Mouse (Mus musculus): ENCODE data around the gene Vwf. TPM values are rescaled to one million over a fixed set of nuclear protein-coding genes. Genes with fewer than 3 reads are reported as not detected.

The Vwf gene
- total and polyA plus RNA-seq, 2 experiments from 2014 or later, result 17.2 to 29.5 TPM

- Histone ChIP-seq H3K9ac (replicated peaks; ENCODE audit: low read length) (no peak overlapping the region), H3K9me3 (ENCODE audit: low read length) (no peaks in the 10 kb centered on the region), H3K27me3 (ENCODE audit: insufficient read depth, low read length) (no peaks in the 10 kb centered on the region), H3K27ac (no peak overlapping the region), H3K36me3 (ENCODE audit: insufficient read depth, low read length) (no peaks in the 10 kb centered on the region), H3K4me2 (ENCODE audit: low read depth, low read length) (no peak overlapping the region), H3K4me1 (ENCODE audit: insufficient read depth, low read length) (peaks cover 10% of the 10 kb centered on the region), H3K4me3 (ENCODE audit: low read length) (no peak overlapping the region)
- DNase-seq (ENCODE audit: low spot score) (no peak), ATAC-seq (no peak)
- 89% methylated on average over 6 of the region's 6 CpGs for WGBS
- TF ChIP-seq CTCF (IDR thresholded peaks at IDR 0.05; ENCODE audit: low read depth), result no peak
Observed at GRCm38 (mm10) chr6:125583666-125584065, 37.1 kb downstream of the Vwf start.

GRCm38 (mm10) chr6:125584266-125584665 lies 37.7 kb downstream of the Vwf start:
- no peak for ATAC-seq
- 97% methylated on average over 15 of the region's 15 CpGs for WGBS
- no peak overlapping the region for H3K4me3 ChIP-seq (ENCODE audit: low read length)

GRCm38 (mm10) chr6:125585579-125585978 lies 39.0 kb downstream of the Vwf start:
- WGBS, result 31% methylated on average over 3 of the region's 3 CpGs
- Histone ChIP-seq H3K4me3 (ENCODE audit: low read length) (no peak overlapping the region), H3K4me2 (ENCODE audit: low read depth, low read length) (no peak overlapping the region), H3K27me3 (ENCODE audit: insufficient read depth, low read length) (no peaks in the 10 kb centered on the region), H3K4me1 (ENCODE audit: insufficient read depth, low read length) (peaks cover 9% of the 10 kb centered on the region; the same call in 1 of the 2 replicates), H3K36me3 (ENCODE audit: insufficient read depth, low read length) (no peaks in the 10 kb centered on the region), H3K9ac (replicated peaks; ENCODE audit: low read length) (no peak overlapping the region), H3K27ac (no peak overlapping the region), H3K9me3 (ENCODE audit: low read length) (no peaks in the 10 kb centered on the region)
- no peak for ATAC-seq
- peak; percentile 44 for DNase-seq (ENCODE audit: low spot score)
- TF ChIP-seq CTCF (IDR thresholded peaks at IDR 0.05; ENCODE audit: low read depth), result no peak

More at GRCm38 (mm10) chr6:125584266-125584665, 37.7 kb downstream of the Vwf start:
- Histone ChIP-seq H3K4me2 (ENCODE audit: low read depth, low read length) (no peak overlapping the region), H3K27ac (no peak overlapping the region), H3K9me3 (ENCODE audit: low read length) (no peaks in the 10 kb centered on the region), H3K36me3 (ENCODE audit: insufficient read depth, low read length) (no peaks in the 10 kb centered on the region), H3K9ac (replicated peaks; ENCODE audit: low read length) (no peak overlapping the region), H3K27me3 (ENCODE audit: insufficient read depth, low read length) (no peaks in the 10 kb centered on the region), H3K4me1 (ENCODE audit: insufficient read depth, low read length) (peaks cover 9% of the 10 kb centered on the region; the same call in 1 of the 2 replicates)
- no peak for TF ChIP-seq CTCF (IDR thresholded peaks at IDR 0.05; ENCODE audit: low read depth)
- no peak for DNase-seq (ENCODE audit: low spot score)

GRCm38 (mm10) chr6:125586042-125586566 lies 39.5 kb downstream of the Vwf start:
- H3K4me3 ChIP-seq (ENCODE audit: low read length), result no peak overlapping the region
- H3K9me3 ChIP-seq (ENCODE audit: low read length), result no peaks in the 10 kb centered on the region
- 62% methylated on average over 4 of the region's 4 CpGs for WGBS
- ATAC-seq (no peak), DNase-seq (ENCODE audit: low spot score) (no peak)
- no peaks in the 10 kb centered on the region for H3K36me3 ChIP-seq (ENCODE audit: insufficient read depth, low read length)
- no peaks in the 10 kb centered on the region for H3K27me3 ChIP-seq (ENCODE audit: insufficient read depth, low read length)
- H3K4me1 ChIP-seq (ENCODE audit: insufficient read depth, low read length), result peaks cover 9% of the 10 kb centered on the region; the same call in 1 of the 2 replicates
- no peak overlapping the region for H3K27ac ChIP-seq
- H3K4me2 ChIP-seq (ENCODE audit: low read depth, low read length), result no peak overlapping the region
- no peak overlapping the region for H3K9ac ChIP-seq (replicated peaks; ENCODE audit: low read length)
- TF ChIP-seq CTCF (IDR thresholded peaks at IDR 0.05; ENCODE audit: low read depth), result no peak

- H3K27ac ChIP-seq, result no peak overlapping the region
- peak; percentile 54 for TF ChIP-seq CTCF (IDR thresholded peaks at IDR 0.05; ENCODE audit: low read depth)
- H3K36me3 ChIP-seq (ENCODE audit: insufficient read depth, low read length), result no peaks in the 10 kb centered on the region
- no peak overlapping the region for H3K9ac ChIP-seq (replicated peaks; ENCODE audit: low read length)
- peaks cover 9% of the 10 kb centered on the region; the same call in 1 of the 2 replicates for H3K4me1 ChIP-seq (ENCODE audit: insufficient read depth, low read length)
- no peaks in the 10 kb centered on the region for H3K27me3 ChIP-seq (ENCODE audit: insufficient read depth, low read length)
- 87% methylated on average over 12 of the region's 12 CpGs for WGBS
- H3K4me2 ChIP-seq (ENCODE audit: low read depth, low read length), result no peak overlapping the region
- no peaks in the 10 kb centered on the region for H3K9me3 ChIP-seq (ENCODE audit: low read length)
- no peak overlapping the region for H3K4me3 ChIP-seq (ENCODE audit: low read length)
- DNase-seq (ENCODE audit: low spot score), result no peak
- no peak for ATAC-seq
Observed at GRCm38 (mm10) chr6:125588241-125588640, 41.7 kb downstream of the Vwf start.

- TF ChIP-seq CTCF (IDR thresholded peaks at IDR 0.05; ENCODE audit: low read depth), result no peak
- Histone ChIP-seq H3K27me3 (ENCODE audit: insufficient read depth, low read length) (no peaks in the 10 kb centered on the region), H3K36me3 (ENCODE audit: insufficient read depth, low read length) (no peaks in the 10 kb centered on the region), H3K9ac (replicated peaks; ENCODE audit: low read length) (no peak overlapping the region), H3K27ac (no peak overlapping the region), H3K4me1 (ENCODE audit: insufficient read depth, low read length) (peaks cover 9% of the 10 kb centered on the region; the same call in 1 of the 2 replicates), H3K4me2 (ENCODE audit: low read depth, low read length) (no peak overlapping the region), H3K9me3 (ENCODE audit: low read length) (no peaks in the 10 kb centered on the region), H3K4me3 (ENCODE audit: low read length) (no peak overlapping the region)
- ATAC-seq, result no peak
- 70% methylated on average over 8 of the region's 8 CpGs for WGBS
- DNase-seq (ENCODE audit: low spot score), result no peak
Observed at GRCm38 (mm10) chr6:125589075-125589474, 42.5 kb downstream of the Vwf start.

- Histone ChIP-seq H3K4me3 (ENCODE audit: low read length) (no peak overlapping the region), H3K36me3 (ENCODE audit: insufficient read depth, low read length) (no peaks in the 10 kb centered on the region), H3K9ac (replicated peaks; ENCODE audit: low read length) (no peak overlapping the region), H3K4me1 (ENCODE audit: insufficient read depth, low read length) (peaks cover 9% of the 10 kb centered on the region; the same call in 1 of the 2 replicates), H3K9me3 (ENCODE audit: low read length) (no peaks in the 10 kb centered on the region), H3K4me2 (ENCODE audit: low read depth, low read length) (no peak overlapping the region), H3K27me3 (ENCODE audit: insufficient read depth, low read length) (no peaks in the 10 kb centered on the region), H3K27ac (no peak overlapping the region)
- TF ChIP-seq CTCF (IDR thresholded peaks at IDR 0.05; ENCODE audit: low read depth), result no peak
- ATAC-seq (peak; percentile 73), DNase-seq (ENCODE audit: low spot score) (no peak)
- 61% methylated on average over 7 of the region's 7 CpGs for WGBS
Observed at GRCm38 (mm10) chr6:125590056-125590455, 43.5 kb downstream of the Vwf start.

Data from hindbrain, postnatal 0 days (tissue).